Mouse (Mus musculus): ENCODE results near the gene Ccdc189.
A peak's percentile ranks its signal among the peaks of the same experiment; 100 is the strongest.
"Not testable (repeated sequence)": the region's sequence is repeated elsewhere in the genome, so short reads cannot be mapped to it uniquely, and the experiment has no call there.

The Ccdc189 gene

DNA sequence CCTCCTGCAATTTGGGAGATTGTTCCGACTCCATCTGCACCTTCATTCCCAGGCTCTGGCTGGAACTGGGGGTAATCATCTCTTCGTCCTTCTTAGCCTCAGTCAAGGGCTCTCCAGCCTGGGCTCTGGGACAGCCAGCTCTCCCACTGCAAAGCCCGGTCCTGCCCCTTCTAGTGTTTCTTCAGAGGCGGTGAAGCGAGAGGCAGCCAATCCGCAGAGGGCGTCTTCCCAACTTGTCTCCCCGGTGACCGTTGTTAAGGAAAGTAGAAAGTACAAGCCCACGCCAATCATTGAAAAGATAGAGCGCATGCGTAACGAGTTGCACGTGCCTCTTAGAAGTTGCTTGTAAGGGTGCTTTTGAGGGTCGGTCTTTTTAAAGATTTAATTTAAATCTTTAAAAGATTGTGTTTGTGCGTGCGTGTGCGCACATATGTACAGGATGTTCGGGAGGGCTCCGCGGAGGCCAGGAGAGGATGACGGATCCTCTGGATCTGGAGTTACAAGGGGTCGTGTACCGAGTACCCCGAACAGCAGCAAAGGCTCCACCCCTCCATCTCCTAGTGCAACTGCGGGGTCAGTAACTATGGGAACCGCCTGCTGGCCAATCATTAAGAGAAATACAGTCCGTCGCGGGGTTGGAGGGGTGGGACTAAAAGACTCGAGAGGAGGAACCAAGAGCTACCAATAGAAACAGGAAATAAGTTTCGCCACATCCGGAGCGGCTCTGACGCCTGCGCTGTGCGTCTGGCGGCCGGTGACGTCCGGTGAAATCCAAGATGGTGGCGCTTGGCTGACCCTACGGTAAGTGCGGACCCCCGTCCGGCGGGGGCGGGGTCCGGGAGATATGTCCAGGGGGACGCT lies at the start of gene Ccdc189, which contains the start of gene Rnf40:
TSS of gene Ccdc189 (minus strand) at position 585 of the 861 bp plus-strand sequence.
TSS of gene Rnf40 (plus strand) at position 757 of the 861 bp plus-strand sequence.
- DNase-seq: peak; percentile 94

DNA sequence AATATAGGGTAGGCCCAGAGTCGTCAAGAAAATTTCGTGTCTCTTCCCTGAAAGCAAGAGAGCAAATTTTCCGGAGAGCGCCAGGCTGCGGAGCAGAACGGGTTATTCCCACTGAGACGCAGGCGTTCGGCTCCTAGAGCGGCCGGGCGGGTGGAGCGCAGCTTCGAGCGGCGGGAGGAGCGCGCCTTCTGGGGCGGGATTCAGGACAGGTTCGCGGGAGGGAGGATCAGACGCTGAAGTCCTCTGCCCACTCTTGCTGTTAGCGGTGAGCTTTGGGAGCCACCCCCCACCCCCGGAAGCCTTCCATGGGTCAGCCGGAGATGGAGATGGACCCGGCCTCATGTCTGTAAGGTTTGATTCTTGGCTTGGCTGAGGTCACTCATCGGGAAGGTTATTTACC lies 48.6 kb upstream of the Ccdc189 start:
- peak; percentile 85 for DNase-seq

DNA sequence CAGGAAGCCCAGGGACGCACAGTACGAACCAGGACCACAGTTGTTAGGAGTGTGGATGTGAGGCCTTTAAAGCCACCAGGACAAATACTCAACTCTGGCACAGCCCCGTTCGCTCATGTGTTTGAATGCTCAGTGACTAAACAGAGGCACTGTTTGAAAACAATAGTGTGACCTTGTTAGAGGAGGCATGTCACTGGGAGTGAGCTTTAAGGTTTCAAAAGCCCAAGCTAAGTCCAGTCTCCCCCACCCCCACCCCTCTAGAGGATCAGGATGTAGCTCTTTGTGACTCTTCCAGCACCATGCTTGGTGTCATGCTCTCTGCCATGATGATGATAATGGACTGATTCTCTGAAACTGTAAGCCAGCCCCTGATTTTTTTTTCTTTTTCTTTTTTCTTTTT lies 43.0 kb upstream of the Ccdc189 start:
- DNase-seq: no peak

DNA sequence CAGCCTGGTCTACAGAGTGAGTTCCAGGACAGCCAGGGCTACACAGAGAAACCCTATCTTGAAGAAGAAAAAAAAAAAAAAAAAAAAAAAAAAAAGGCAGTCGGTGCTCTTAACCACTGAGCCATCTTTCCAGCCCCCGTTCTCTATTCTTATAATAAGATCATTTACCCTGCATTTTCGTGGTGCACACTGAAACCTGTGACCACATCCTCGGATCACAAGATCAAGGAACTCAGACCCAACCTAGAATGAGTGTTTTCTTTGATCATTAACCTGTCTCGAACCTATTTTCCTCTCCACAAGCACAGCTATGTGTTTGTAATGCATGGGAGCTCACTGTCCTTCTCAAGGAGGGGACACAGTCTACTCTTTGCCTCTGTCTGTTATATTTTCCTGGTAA lies 40.3 kb upstream of the Ccdc189 start:
- no peak for DNase-seq

DNA sequence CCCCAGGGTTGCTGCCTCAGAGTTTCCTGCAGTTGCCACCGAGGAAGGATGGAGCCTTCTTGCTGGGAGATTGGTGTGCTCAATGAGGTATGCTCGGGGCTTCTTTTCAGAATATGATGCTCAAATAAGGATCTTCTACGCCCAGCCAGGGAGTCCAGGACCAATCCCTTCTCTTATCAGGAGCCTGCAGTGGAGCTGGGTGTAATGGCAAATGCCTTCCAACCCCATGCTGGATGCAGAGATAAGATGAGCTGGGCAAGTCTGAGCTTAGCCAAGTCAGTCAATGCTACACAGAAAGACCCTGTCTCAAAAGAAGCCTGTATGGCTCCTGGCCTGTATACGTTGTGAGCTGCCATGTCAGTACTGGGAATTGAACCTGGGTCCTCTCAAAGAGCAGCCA lies 38.1 kb upstream of the Ccdc189 start:
- DNase-seq: no peak

DNA sequence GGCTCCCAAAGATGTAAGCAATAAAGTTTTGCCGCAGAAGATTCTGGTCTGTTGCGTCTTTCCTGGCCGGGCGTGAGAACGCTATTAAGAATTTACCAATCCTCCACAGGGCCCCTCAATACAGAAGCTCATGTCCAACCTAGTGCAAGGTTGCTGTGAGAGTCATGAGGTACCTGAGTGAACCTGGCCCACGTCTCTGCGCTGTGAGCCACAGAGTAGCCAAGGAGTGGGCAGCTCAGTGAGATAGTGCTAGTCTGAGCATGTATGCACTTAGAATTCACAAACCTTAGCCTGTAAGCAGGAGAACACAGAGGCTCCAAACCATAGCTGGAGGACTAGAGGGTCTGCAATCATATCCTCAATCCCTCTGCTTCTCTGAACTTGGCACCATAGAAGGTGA lies 37.6 kb upstream of the Ccdc189 start:
- no peak for DNase-seq

DNA sequence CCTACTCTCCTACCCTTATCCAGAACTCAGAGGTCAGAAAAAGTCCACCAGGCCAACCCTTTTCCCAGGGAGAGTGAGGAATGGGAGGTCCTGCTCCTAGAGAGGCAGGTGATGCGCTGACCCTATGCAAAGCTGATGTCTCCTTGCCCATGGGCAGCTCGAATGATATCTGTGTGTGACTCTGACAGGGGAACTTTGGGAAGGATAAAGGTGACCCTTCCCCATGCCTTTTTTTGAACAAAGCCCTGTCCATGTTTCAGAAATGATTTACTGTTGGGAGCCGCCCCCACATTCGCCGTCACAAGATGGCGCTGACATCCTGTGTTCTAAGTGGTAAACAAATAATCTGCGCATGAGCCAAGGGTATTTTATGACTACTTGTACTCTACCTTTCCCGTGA lies 30.0 kb upstream of the Ccdc189 start:
- not testable (repeated sequence) for DNase-seq

DNA sequence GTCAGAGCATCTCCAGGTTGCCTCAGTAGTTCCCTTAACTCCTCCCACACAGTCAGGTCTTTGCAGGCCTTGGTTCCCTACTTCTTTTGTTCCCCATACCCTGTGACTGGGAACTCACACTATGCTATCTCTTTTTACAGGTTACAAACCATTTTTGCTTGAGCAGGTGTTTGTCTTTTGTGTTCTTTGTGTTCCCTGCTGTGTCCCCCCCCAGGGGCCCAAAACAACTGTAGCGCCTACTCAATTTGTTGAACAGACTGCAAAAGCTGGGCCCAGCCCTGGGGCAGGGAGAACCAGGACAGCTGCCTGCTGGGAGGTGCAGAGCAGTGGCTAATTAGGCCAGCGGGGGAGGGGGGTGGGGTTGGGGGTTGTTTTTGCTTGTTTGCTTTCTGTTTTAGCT lies 29.6 kb upstream of the Ccdc189 start:
- DNase-seq: no peak

DNA sequence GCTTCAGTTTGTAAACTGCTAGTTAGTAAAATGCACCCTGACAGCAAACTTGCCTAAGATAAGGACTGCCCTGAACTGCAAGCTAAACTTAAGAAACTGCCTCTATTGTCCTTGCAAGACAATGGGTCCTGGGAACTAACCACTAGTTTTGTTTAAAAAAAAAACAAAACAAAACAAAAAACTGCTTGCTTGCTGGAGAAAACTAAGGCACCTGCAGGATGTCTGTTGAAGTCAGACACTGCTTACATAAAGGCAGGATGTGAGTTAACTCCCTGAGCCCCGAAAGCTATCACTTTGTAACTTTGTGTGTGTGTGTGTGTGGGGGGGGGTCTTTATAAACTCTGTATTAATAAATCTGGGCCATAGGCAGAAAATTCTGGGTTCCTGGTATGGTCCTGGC lies 28.5 kb upstream of the Ccdc189 start:
- no peak for DNase-seq

DNA sequence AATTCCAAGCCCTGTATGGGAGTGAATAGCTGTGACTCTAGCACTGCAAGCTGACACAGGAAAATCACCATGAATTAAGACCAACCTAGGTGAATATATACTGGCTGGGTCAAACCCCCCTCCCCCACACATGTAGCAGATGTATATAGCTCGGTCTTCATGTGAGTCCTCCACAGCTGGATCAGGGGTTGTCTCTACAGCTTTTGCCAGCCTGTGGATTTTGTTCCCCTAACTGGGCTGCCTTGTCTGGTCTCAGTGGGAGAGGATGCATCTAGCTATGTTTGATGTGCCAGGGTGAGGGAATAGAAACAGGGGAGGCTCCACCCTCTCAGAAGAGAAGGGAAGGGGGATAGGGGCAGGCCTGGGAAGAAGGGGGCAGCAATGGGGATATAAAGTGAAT lies 27.9 kb upstream of the Ccdc189 start:
- peak; percentile 24 for DNase-seq

DNA sequence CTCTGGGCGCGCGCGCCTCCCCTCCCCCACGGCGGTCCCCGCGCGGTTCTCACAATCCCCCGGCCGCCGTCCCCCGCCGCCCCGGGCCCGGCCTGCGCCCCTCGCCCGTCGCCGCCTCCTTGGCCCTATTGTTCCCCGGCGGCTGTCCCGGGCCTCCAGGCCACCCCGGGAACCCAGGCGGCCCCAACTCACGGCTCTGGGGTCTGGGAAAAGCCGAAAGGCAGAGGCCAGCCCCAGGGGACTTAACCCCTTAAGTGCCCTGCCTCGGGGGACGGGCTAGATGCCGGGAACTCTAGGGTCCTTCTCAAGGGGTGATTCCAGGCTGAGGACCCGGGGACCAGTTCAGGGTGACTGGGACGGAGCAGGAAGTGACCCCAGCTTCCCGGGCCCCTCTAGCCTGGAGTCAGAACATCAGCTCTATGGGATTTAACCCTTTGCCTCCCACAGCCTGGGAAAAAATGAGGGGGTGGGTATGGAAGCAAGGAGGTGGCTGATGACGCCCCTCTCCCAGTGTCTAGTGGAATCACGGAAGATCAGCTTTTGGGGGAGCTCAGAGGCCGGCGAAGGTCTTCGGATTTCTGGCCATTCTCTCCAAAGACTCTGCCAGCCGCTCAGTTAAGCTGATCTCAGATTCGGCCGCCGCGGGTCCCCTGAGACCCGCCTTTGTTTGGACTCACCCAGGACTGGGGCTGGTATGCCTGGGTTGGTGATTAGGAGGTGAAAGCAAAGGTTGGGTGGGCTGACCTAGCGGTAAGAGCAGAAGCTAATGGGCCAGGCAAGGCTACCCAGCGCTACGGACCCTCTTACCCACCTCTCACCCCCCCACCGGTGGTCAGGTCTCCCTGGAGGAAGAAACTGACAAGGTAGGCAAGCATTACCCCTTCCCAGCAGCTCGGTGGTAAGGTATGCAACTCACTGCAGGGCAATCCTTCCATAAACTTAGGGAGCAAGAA lies 26.8 kb upstream of the Ccdc189 start, which contains the start of gene Zfp629:
TSS of gene Zfp629 (minus strand) at position 907 of the 953 bp plus-strand sequence.
- peak; percentile 77 for DNase-seq

DNA sequence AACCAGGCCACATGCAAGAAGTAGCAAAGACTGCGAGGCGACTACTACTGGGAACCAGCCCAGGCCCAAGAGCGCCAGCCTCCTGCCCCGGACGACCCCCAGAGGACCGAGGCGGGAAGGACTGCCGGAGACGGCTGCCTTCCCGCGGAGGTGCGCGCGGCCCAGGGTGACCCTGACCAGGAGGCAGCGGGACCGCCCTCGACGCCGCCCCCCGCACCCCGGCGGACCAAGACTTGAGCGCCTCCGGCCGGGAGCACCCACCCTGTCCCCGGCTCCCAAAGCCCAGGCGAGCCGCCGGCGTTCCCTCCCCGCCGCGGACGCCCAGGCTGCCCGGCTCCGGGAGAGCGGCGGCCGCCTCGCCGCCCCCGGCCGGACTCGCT lies 26.1 kb upstream of the Ccdc189 start:
- peak; percentile 38 for DNase-seq

DNA sequence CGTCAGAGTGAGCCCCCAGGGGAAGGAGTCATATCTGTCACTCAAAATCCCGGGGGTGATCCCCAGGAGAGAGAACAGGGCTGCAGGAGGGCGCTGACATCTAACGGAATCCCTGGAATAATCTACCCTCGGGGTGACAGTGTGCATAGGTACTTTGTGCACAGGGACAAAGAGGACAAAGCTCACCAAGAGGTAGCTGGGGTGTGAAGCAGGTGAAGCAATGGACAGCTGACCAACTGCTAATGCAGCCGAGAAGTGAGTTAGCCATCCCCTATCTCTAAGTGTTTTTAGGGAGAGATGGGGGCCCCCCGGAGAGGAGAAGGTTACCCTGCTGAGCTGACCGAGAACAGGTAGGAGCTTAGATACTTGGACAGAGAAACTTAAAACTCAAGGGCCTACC lies 25.7 kb upstream of the Ccdc189 start:
- peak; percentile 25 for DNase-seq

DNA sequence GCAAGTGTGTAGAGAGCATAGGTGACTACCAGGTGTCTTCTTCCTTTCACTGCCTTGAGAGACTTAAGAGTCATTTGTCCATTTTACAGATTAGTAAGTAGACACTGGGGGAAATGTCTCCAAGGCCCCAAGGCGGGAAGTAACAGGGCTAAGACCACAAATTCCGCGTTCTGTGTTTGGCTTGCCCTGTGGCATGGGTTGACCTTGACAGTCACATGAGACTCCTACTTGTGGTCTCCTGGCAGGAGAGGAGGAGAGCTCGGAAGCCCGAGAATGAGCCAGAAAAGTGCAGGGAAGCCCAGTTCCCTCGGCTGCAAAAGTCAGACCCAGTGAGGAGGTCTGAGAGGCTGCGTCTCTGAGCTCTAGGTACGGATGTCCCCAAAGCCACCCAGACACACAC lies 25.1 kb upstream of the Ccdc189 start:
- DNase-seq: no peak

DNA sequence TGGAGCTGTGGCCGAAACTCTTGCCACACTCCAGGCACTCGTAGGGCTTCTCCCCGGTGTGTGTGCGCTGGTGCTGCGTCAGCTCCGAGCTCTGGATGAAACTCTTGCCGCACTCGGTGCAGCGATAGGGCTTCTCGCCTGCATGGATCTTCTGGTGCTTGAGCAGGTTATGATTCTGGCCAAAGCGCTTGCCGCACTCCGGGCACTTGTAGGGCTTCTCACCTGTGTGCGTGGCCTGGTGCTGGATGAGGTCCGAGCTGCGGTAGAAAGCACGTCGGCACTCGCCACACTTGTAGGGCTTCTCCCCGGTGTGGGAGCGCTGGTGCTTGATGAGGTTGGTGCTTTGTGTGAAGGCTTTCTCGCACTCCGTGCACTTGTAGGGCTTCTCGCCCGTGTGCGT lies 23.2 kb upstream of the Ccdc189 start:
- DNase-seq: no peak

DNA sequence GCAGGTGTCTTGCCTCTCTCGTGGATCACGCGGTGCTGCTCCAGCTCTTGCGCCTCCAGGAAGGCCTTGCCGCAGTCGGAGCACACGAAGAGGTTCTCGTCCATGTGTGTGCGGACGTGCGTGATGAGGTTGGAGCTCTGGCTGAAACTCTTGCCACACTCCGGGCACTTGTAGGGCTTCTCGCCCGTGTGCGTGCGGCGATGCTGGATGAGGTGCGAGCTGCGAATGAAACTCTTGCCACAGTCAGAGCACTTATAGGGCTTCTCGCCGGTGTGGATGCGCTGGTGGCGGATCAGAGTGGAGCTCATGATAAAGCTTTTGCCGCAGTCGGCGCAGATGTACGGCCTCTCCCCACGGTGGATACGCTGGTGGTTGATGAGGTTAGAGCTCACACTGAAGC lies 22.6 kb upstream of the Ccdc189 start:
- DNase-seq: no peak

DNA sequence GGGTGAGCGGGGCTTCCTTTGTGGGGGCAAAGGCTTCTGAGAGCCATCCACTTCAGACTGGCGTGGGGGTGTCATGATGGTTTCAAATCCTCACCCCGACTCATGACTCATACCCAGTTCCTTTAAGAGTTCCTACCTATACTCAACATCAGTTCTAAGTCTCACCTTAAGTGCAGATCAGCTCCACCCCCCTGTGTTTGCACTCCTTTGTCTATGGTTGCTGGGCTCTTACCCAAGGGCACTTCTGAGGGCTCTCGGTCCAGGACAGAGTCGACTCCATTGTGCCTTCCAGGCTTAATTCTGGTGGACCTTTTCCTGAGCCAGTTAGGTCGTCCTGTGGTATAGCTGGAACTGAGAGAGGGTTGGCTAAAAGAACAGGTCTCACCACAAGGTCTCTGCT lies 18.8 kb upstream of the Ccdc189 start:
- DNase-seq: no peak

DNA sequence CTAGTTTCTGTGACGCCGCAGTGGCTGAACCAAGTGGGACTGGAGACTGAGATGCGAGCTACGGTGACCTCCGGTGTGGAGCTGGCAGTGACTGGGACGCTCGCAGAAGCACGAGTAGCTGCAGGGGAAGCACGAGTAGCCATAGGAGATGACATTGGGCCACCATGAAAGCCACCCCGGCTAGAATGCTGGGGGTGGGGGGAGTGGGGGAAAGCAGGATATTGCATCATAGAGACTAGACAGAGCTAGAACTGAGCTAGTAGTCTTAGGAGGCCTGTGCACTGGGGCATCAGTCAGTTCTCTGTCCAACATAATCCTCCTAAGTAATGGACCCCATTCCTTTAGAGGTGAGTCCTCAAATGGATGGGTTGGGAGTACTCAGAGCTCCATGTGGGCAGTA lies 15.9 kb upstream of the Ccdc189 start:
- DNase-seq: no peak

DNA sequence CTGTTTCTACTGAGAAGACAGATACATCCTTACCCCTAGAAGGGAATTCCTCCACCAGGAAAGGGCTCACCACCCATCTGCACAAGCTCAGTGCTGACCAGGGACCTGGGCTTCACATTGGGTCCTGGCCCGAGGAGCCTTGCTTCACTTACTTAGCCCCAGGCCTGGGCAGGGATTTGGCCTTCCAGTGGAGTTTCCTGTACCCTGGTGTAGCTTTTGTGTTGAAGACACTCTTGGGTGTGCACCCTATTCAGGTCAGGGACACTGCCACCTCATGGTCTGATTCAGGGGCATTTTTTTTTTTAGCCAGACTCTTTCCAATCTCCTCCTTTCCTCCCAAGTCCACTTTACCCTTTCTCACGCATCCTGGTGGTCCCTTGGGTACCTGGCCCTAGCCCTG lies 14.5 kb upstream of the Ccdc189 start:
- DNase-seq: no peak

DNA sequence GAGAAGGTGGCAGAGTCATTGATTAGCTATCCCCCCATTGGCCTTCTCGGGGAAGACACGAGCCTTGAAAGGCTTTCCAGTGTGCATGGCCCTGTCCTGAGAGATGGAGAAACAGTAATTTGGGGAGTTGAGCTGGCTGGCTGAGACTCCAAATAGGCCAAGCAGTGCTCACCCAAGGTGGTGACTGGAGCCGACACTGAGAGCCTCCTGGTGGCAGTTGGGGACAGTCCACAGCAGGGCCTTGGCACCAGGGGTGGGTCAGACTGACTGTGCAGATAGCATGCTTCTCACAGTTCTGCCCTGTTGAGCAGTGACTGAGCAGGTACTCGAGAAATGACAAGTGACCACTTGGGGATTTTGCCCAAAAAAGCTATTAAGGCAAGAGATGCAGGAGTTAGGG lies 13.3 kb upstream of the Ccdc189 start:
- DNase-seq: no peak

DNA sequence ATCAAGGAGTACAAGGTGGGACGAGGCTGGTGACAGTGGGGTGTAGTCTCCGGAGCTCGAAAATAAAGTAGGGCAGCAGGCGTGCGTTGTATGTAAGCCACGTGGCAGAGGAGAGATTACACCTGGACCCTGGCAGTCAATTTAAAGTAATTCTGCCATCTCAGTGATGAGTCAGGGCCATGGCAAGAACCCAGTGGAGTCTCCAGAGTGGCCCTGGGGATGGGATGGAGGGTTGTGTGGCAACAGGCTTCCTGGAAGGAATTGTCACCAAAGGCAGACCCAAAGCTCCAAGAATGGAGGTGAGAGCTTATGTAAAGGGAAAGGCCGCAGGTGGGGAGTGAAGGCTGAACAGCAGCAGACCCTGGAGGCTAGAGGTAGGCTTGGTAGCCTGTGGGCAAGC lies 12.2 kb upstream of the Ccdc189 start:
- no peak for DNase-seq

DNA sequence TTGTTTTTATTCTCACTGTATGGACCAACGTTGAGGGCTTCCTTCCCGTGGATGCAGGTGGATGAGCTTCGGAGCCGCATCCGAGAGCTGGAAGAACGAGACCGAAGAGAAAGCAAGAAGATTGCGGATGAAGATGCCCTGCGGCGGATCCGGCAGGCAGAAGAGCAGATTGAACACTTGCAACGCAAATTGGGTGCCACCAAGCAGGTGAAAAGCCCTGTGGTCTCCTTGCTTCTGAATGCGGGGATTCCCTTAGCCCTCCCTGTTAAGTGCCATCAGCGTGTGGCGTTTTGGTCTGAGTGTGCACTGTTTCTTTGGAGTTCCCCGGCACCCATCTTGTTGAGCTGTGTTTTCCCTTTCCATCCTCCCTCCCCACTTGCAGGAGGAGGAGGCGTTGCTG lies 8.4 kb upstream of the Ccdc189 start:
- DNase-seq: no peak

DNA sequence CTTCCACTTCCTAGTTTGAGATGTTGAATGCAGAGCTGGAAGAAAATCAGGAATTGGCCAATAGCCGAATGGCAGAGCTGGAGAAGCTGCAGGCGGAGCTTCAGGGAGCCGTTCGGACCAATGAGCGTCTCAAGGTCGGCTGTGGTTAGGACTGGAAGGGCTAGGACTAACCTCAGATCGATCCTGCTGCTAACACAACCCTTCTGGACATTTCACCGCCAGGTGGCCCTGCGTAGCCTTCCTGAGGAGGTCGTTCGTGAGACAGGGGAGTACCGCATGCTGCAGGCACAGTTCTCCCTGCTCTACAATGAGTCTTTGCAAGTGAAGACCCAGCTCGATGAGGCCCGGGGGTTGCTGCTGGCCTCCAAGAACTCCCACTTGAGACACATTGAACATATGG lies 4.2 kb upstream of the Ccdc189 start:
- no peak for DNase-seq

DNA sequence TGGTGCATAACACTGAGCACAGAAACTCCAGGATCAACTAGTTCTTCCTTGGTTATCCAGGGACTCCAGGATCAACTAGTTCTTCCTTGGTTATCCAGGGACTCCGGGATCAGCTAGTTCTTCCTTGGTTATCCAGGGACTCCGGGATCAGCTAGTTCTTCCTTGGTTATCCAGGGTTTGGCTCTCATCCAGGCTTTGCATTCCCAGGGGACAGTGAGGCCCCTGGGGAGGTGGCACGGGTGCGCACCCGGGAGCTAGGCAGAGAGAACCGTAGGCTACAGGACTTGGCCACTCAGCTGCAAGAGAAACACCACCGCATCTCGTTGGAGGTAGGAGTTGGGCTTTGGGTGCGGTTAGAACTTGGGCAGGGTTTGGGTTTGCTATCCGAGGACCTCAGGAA lies 2.7 kb upstream of the Ccdc189 start:
- no peak for DNase-seq
